Mouse (Mus musculus) embryonic fibroblast, embryonic 13.5 days (primary cell): ENCODE data around the gene Tgm1.

ENCODE experiments used
- CTCF ChIP-seq: IDR thresholded peaks from 2 replicates; pipeline ENCODE4 v1.5.1; 2011; ENCODE audit warnings: mild to moderate bottlenecking, control low read depth, low read length, moderate library complexity, borderline replicate concordance; ENCODE audit not compliant: insufficient read depth
- POLR2A ChIP-seq: IDR thresholded peaks from 2 replicates; pipeline ENCODE4 v1.6.1; 2011; ENCODE audit warnings: low read depth, mild to moderate bottlenecking, control low read depth, low read length, moderate library complexity

DNA sequence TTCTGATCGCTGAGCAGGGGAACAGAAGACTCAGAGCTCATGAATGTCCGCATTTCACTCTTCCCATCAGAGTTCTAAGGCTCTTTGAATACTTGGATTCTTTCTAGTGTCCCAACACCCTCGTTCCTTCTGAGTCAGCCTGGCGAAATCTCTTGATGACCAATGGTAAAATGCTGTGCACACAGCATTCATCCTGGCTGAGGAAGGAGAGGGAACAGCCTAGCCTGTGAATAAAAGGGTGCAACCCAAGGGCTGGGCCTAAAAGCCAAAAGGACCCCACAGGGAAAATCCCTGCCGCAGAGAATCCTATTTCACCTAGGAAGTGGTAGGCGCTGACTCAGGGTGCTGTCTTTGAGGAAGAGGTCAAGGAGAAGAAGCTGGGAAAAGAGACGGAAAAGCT, 16.4 kb upstream of the Tgm1 start:
- TF ChIP-seq CTCF (no peak), POLR2A (no peak)
